Mouse (Mus musculus): ENCODE data around the gene Foxj3. TPM values are rescaled to one million over a fixed set of nuclear protein-coding genes. Genes with fewer than 3 reads are reported as not detected.

The Foxj3 gene
- polyA plus RNA-seq, 1 experiment from 2014 or later = 7.4 TPM

GRCm38 (mm10) chr4:119662976-119663375 lies 126.2 kb downstream of the Foxj3 start:
- Histone ChIP-seq H3K4me1 (replicated peaks; ENCODE audit: control insufficient read depth, insufficient read depth) (no peaks in the 10 kb centered on the region), H3K36me3 (ENCODE audit: control insufficient read depth, insufficient read depth, low read length) (no peaks in the 10 kb centered on the region), H3K9me3 (ENCODE audit: control insufficient read depth, low read length) (no peaks in the 10 kb centered on the region), H3K27me3 (ENCODE audit: control insufficient read depth, insufficient read depth, low read length) (no peaks in the 10 kb centered on the region), H3K4me2 (replicated peaks; ENCODE audit: low read depth) (no peak overlapping the region), H3K9ac (ENCODE audit: low read length) (no peak overlapping the region), H3K4me3 (ENCODE audit: low read depth, low read length) (no peak overlapping the region), H3K27ac (replicated peaks) (no peak overlapping the region)
- no peak for TF ChIP-seq CTCF (IDR thresholded peaks at IDR 0.05; ENCODE audit: low read depth)
- no peak for TF ChIP-seq EP300 (optimal IDR thresholded peaks at IDR 0.05)
- 76% methylated on average over 7 of the region's 7 CpGs for WGBS
- DNase-seq (ENCODE audit: low spot score) = no peak
- no peak for ATAC-seq (ENCODE audit: low FRiP score, low TSS enrichment)

GRCm38 (mm10) chr4:119663409-119664095 lies 126.7 kb downstream of the Foxj3 start:
- ATAC-seq (ENCODE audit: low FRiP score, low TSS enrichment) = no peak
- TF ChIP-seq EP300 (optimal IDR thresholded peaks at IDR 0.05) (no peak), CTCF (IDR thresholded peaks at IDR 0.05; ENCODE audit: low read depth) (no peak)
- Histone ChIP-seq H3K9ac (ENCODE audit: low read length) (no peak overlapping the region), H3K36me3 (ENCODE audit: control insufficient read depth, insufficient read depth, low read length) (no peaks in the 10 kb centered on the region), H3K27ac (replicated peaks) (no peak overlapping the region), H3K4me2 (replicated peaks; ENCODE audit: low read depth) (no peak overlapping the region), H3K4me3 (ENCODE audit: low read depth, low read length) (no peak overlapping the region), H3K9me3 (ENCODE audit: control insufficient read depth, low read length) (no peaks in the 10 kb centered on the region), H3K27me3 (ENCODE audit: control insufficient read depth, insufficient read depth, low read length) (no peaks in the 10 kb centered on the region), H3K4me1 (replicated peaks; ENCODE audit: control insufficient read depth, insufficient read depth) (no peaks in the 10 kb centered on the region)
- DNase-seq (ENCODE audit: low spot score) = no peak
- 92% methylated on average over 14 of the region's 14 CpGs for WGBS

GRCm38 (mm10) chr4:119665166-119665565 lies 128.4 kb downstream of the Foxj3 start:
- Histone ChIP-seq H3K27ac (replicated peaks) (no peak overlapping the region), H3K4me2 (replicated peaks; ENCODE audit: low read depth) (no peak overlapping the region), H3K9ac (ENCODE audit: low read length) (no peak overlapping the region), H3K36me3 (ENCODE audit: control insufficient read depth, insufficient read depth, low read length) (no peaks in the 10 kb centered on the region), H3K4me1 (replicated peaks; ENCODE audit: control insufficient read depth, insufficient read depth) (no peaks in the 10 kb centered on the region), H3K27me3 (ENCODE audit: control insufficient read depth, insufficient read depth, low read length) (no peaks in the 10 kb centered on the region), H3K9me3 (ENCODE audit: control insufficient read depth, low read length) (no peaks in the 10 kb centered on the region), H3K4me3 (ENCODE audit: low read depth, low read length) (no peak overlapping the region)
- WGBS = 65% methylated on average over 2 of the region's 2 CpGs
- DNase-seq (ENCODE audit: low spot score) (no peak), ATAC-seq (ENCODE audit: low FRiP score, low TSS enrichment) (no peak)
- no peak for TF ChIP-seq CTCF (IDR thresholded peaks at IDR 0.05; ENCODE audit: low read depth)
- TF ChIP-seq EP300 (optimal IDR thresholded peaks at IDR 0.05) = no peak

GRCm38 (mm10) chr4:119666116-119666515 lies 129.3 kb downstream of the Foxj3 start:
- Histone ChIP-seq H3K27ac (replicated peaks) (no peak overlapping the region), H3K4me1 (replicated peaks; ENCODE audit: control insufficient read depth, insufficient read depth) (no peaks in the 10 kb centered on the region), H3K4me3 (ENCODE audit: low read depth, low read length) (no peak overlapping the region), H3K9ac (ENCODE audit: low read length) (no peak overlapping the region), H3K36me3 (ENCODE audit: control insufficient read depth, insufficient read depth, low read length) (no peaks in the 10 kb centered on the region), H3K9me3 (ENCODE audit: control insufficient read depth, low read length) (no peaks in the 10 kb centered on the region), H3K27me3 (ENCODE audit: control insufficient read depth, insufficient read depth, low read length) (no peaks in the 10 kb centered on the region), H3K4me2 (replicated peaks; ENCODE audit: low read depth) (no peak overlapping the region)
- TF ChIP-seq EP300 (optimal IDR thresholded peaks at IDR 0.05) (no peak), CTCF (IDR thresholded peaks at IDR 0.05; ENCODE audit: low read depth) (no peak)
- DNase-seq (ENCODE audit: low spot score) = no peak
- 24% methylated on average over 8 of the region's 8 CpGs for WGBS
- no peak for ATAC-seq (ENCODE audit: low FRiP score, low TSS enrichment)

- peak; percentile 85 for TF ChIP-seq CTCF (IDR thresholded peaks at IDR 0.05; ENCODE audit: low read depth)
- no peak for TF ChIP-seq EP300 (optimal IDR thresholded peaks at IDR 0.05)
- WGBS = 25% methylated on average over 5 of the region's 5 CpGs
- H3K4me1 ChIP-seq (replicated peaks; ENCODE audit: control insufficient read depth, insufficient read depth) = no peaks in the 10 kb centered on the region
- no peak; the same call in 1 of the 2 replicates for ATAC-seq (ENCODE audit: low FRiP score, low TSS enrichment)
- DNase-seq (ENCODE audit: low spot score) = peak; percentile 35
- no peaks in the 10 kb centered on the region for H3K9me3 ChIP-seq (ENCODE audit: control insufficient read depth, low read length)
- no peak overlapping the region for H3K4me3 ChIP-seq (ENCODE audit: low read depth, low read length)
- no peak overlapping the region for H3K27ac ChIP-seq (replicated peaks)
- no peaks in the 10 kb centered on the region for H3K36me3 ChIP-seq (ENCODE audit: control insufficient read depth, insufficient read depth, low read length)
- no peak overlapping the region for H3K4me2 ChIP-seq (replicated peaks; ENCODE audit: low read depth)
- no peaks in the 10 kb centered on the region for H3K27me3 ChIP-seq (ENCODE audit: control insufficient read depth, insufficient read depth, low read length)
- H3K9ac ChIP-seq (ENCODE audit: low read length) = no peak overlapping the region
Measured at GRCm38 (mm10) chr4:119667454-119667853, 130.7 kb downstream of the Foxj3 start.

- DNase-seq (ENCODE audit: low spot score) = no peak
- no peak overlapping the region for H3K9ac ChIP-seq (ENCODE audit: low read length)
- H3K9me3 ChIP-seq (ENCODE audit: control insufficient read depth, low read length) = no peaks in the 10 kb centered on the region
- ATAC-seq (ENCODE audit: low FRiP score, low TSS enrichment) = no peak
- no peaks in the 10 kb centered on the region for H3K36me3 ChIP-seq (ENCODE audit: control insufficient read depth, insufficient read depth, low read length)
- H3K4me1 ChIP-seq (replicated peaks; ENCODE audit: control insufficient read depth, insufficient read depth) = no peaks in the 10 kb centered on the region
- TF ChIP-seq CTCF (IDR thresholded peaks at IDR 0.05; ENCODE audit: low read depth) (no peak), EP300 (optimal IDR thresholded peaks at IDR 0.05) (no peak)
- no peaks in the 10 kb centered on the region for H3K27me3 ChIP-seq (ENCODE audit: control insufficient read depth, insufficient read depth, low read length)
- no peak overlapping the region for H3K4me3 ChIP-seq (ENCODE audit: low read depth, low read length)
- H3K4me2 ChIP-seq (replicated peaks; ENCODE audit: low read depth) = no peak overlapping the region
- H3K27ac ChIP-seq (replicated peaks) = no peak overlapping the region
- WGBS = 87% methylated on average over 3 of the region's 3 CpGs
Measured at GRCm38 (mm10) chr4:119668185-119668584, 131.4 kb downstream of the Foxj3 start.

Data from stomach, postnatal 0 days (tissue).